Mouse (Mus musculus) kidney, postnatal 0 days (tissue): ENCODE results near the gene Trib3. TPM values are rescaled to one million over a fixed set of nuclear protein-coding genes. Genes with fewer than 3 reads are reported as not detected.

ENCODE experiments used
- ATAC-seq: fragments of 200-750 bp; cut with Nextera tagmentation; replicated peaks from 2 replicates; pipeline ENCODE4 v1.8.0; 2017; ENCODE audit warnings: low read depth, moderate number of reproducible peaks, moderate TSS enrichment, moderate library complexity; ENCODE audit not compliant: low FRiP score
- DNase-seq: peaks from one replicate; pipeline ENCODE4 v3.0.0-alpha.2; 2016; ENCODE audit warnings: low spot score
- H3K27ac ChIP-seq: fragments of 300-500 bp; sonication (generic); 2 replicates; pipeline ENCODE4 v1.5.1; 2014; ENCODE audit warnings: mild to moderate bottlenecking
- H3K27me3 ChIP-seq: fragments of 300-500 bp; sonication (generic); 2 replicates; pipeline ENCODE4 v1.6.1; 2014; ENCODE audit warnings: low read length, mixed read lengths; ENCODE audit not compliant: insufficient read depth
- H3K36me3 ChIP-seq: fragments of 300-500 bp; sonication (generic); 2 replicates; pipeline ENCODE4 v1.6.1; 2014; ENCODE audit warnings: low read length, mixed read lengths; ENCODE audit not compliant: insufficient read depth
- H3K4me1 ChIP-seq: fragments of 300-500 bp; sonication (generic); replicated peaks from 2 replicates; pipeline ENCODE4 v1.6.1; 2014; ENCODE audit warnings: antibody characterized with exemption, low read length, mixed read lengths; ENCODE audit not compliant: insufficient read depth
- H3K4me2 ChIP-seq: fragments of 300-500 bp; sonication (generic); 2 replicates; pipeline ENCODE4 v1.6.1; 2014; ENCODE audit warnings: mild to moderate bottlenecking, low read length, moderate library complexity, mixed read lengths
- H3K4me3 ChIP-seq: fragments of 300-500 bp; sonication (generic); replicated peaks from 2 replicates; pipeline ENCODE4 v1.5.1; 2014; ENCODE audit warnings: low read depth, low read length
- H3K9ac ChIP-seq: fragments of 300-500 bp; sonication (generic); 2 replicates; pipeline ENCODE4 v1.6.1; 2014; ENCODE audit warnings: low read depth, low read length
- H3K9me3 ChIP-seq: fragments of 300-500 bp; sonication (generic); replicated peaks from 2 replicates; pipeline ENCODE4 v1.6.1; 2016; ENCODE audit warnings: low read length, inconsistent platforms, mixed read lengths
- CTCF ChIP-seq: IDR thresholded peaks from 2 replicates; pipeline ENCODE4 v1.5.1; 2016; ENCODE audit warnings: antibody characterized with exemption, low read depth, mild to moderate bottlenecking, moderate library complexity
- WGBS: fragments of 180-500 bp; shearing (Covaris S2); extraction: QIAGEN DNeasy Blood & Tissue Kit; methylation state at CpG from one replicate; pipeline ENCODE4 v1.1.7; 2014; 5-methylcytosine and 5-hydroxymethylcytosine counted together
- polyA plus RNA-seq: library from polyadenylated mRNA; unstranded; fragments of >200 nt; fragmentation: Nextera tagmentation; extraction: Ambion mirVana; gene quantifications from 2 replicates; pipeline ENCODE4 v1.2.1, GENCODE M21; 2015

Gene Trib3
- polyA plus RNA-seq, 1 experiment from 2014 or later: 1.1 TPM

DNA sequence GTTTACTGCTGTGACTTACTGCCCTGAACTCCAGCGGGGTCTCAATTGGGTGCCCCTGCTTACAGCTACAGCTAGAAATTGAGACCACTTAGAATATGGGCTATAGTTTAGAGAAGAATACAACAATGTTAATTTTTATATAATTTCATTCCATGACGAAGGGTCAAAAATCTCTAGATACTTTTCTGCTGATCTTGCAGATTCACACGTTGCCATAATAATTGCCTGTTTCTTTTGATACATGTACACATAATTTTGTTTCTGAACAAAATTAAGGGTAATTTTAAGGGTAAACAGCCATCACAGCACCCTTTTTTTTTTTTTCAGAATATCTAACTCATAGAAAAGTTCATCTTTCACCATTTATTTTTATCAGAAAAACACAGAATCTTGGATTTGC lies 36.6 kb downstream of the Trib3 start:
- H3K4me2 ChIP-seq: no peak overlapping the region
- no peak overlapping the region for H3K27ac ChIP-seq
- no peaks in the 10 kb centered on the region for H3K9me3 ChIP-seq
- ATAC-seq: no peak
- peaks cover 76% of the 10 kb centered on the region for H3K36me3 ChIP-seq
- H3K4me1 ChIP-seq: no peaks in the 10 kb centered on the region
- H3K27me3 ChIP-seq: no peaks in the 10 kb centered on the region
- no peak for DNase-seq
- TF ChIP-seq CTCF: no peak
- H3K4me3 ChIP-seq: no peak overlapping the region
- WGBS: 92% methylated on average over 3 of the region's 3 CpGs
- no peak overlapping the region for H3K9ac ChIP-seq

DNA sequence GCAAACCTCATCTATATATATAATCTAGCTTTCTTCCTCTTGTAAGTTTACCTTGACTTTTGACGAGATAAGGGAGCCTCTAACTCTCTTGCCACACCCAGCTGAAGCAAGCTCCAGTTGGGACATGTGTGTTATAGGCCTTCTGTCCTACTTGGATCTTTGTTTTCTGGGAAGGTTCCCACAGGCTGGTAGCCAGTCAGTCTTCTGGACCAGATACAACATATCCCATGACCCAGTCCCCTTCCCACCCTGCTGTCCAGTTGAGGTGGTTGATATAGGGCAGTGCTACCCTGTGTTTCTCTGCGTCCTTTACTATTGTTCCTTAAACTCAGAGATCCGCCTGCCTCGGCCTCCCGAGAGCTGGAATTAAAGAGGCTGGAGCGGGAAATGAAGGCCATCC lies 38.4 kb downstream of the Trib3 start:
- ATAC-seq (no peak), DNase-seq (no peak)

GRCm38 (mm10) chr2:152303781-152304180 lies 40.1 kb downstream of the Trib3 start:
- DNase-seq: peak; percentile 2
- no peaks in the 10 kb centered on the region for H3K9me3 ChIP-seq
- 51% methylated on average over 5 of the region's 5 CpGs for WGBS
- no peak overlapping the region for H3K27ac ChIP-seq
- no peak for TF ChIP-seq CTCF
- no peak overlapping the region for H3K4me2 ChIP-seq
- no peaks in the 10 kb centered on the region for H3K4me1 ChIP-seq
- H3K27me3 ChIP-seq: no peaks in the 10 kb centered on the region
- ATAC-seq: no peak
- no peak overlapping the region for H3K9ac ChIP-seq
- H3K36me3 ChIP-seq: peaks cover 53% of the 10 kb centered on the region
- no peak overlapping the region for H3K4me3 ChIP-seq

More for the DNA sequence above, 38.4 kb downstream of the Trib3 start:
- H3K36me3 ChIP-seq: peaks cover 66% of the 10 kb centered on the region
- no peaks in the 10 kb centered on the region for H3K9me3 ChIP-seq
- no peak for TF ChIP-seq CTCF
- H3K4me3 ChIP-seq: no peak overlapping the region
- H3K27ac ChIP-seq: no peak overlapping the region
- H3K4me2 ChIP-seq: no peak overlapping the region
- 96% methylated on average over 6 of the region's 6 CpGs for WGBS
- H3K4me1 ChIP-seq: no peaks in the 10 kb centered on the region
- no peaks in the 10 kb centered on the region for H3K27me3 ChIP-seq
- H3K9ac ChIP-seq: no peak overlapping the region

DNA sequence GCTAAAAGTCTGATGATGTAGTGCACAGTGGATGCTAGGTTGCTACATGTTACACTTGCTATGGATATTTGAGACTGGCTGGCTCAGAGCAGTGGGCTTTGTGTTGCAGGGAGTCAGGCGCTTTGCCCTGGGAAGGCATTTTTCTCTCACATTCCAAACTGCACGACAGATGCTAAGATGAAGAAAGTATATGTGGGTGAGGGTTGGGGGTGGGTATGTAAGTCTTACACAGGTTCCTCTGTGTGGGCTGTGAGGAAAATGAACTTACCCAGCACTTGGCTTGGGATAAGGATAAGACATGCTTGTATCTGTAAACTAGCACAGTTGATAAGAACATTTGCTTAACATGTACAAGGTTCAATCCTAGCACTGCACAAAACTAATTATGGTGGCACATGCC lies 41.0 kb downstream of the Trib3 start:
- DNase-seq (no peak), ATAC-seq (no peak)
- no peak for TF ChIP-seq CTCF
- Histone ChIP-seq H3K27ac (no peak overlapping the region), H3K36me3 (peaks cover 44% of the 10 kb centered on the region), H3K4me3 (no peak overlapping the region), H3K4me2 (no peak overlapping the region), H3K9ac (no peak overlapping the region), H3K9me3 (no peaks in the 10 kb centered on the region), H3K4me1 (no peaks in the 10 kb centered on the region), H3K27me3 (no peaks in the 10 kb centered on the region)
- WGBS: 79% methylated on average over 2 of the region's 2 CpGs

DNA sequence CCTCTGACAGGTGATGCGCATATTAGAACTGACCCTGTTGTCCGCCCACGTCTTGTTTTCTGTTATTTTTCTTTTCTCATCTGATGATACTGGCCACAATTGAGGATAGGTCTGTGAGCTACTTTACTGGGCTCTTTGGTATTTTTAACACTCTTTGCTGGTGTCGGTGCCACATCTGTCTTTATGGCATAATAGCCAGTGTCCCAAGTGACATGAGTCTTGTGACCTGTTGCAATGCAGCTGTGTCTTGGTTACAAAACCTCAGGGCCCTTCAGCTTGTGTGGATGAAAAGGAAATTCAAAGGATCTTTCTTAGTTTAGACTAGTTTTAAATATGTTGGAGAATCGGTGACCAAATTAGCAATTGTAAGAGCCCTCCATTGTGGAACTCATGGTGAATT lies 49.3 kb downstream of the Trib3 start:
- no peak for DNase-seq
- Histone ChIP-seq H3K9ac (peak overlapping the region; percentile 76), H3K4me3 (peak overlapping the region; percentile 76), H3K4me2 (peak overlapping the region; percentile 61), H3K4me1 (0 out of 2 replicates have a peak, but pooled peaks cover 6% of the 10 kb centered on the region), H3K9me3 (no peaks in the 10 kb centered on the region), H3K27me3 (no peaks in the 10 kb centered on the region), H3K27ac (no peak overlapping the region), H3K36me3 (no peaks in the 10 kb centered on the region)
- 28% methylated on average over 5 of the region's 5 CpGs for WGBS
- no peak for ATAC-seq
- TF ChIP-seq CTCF: no peak

DNA sequence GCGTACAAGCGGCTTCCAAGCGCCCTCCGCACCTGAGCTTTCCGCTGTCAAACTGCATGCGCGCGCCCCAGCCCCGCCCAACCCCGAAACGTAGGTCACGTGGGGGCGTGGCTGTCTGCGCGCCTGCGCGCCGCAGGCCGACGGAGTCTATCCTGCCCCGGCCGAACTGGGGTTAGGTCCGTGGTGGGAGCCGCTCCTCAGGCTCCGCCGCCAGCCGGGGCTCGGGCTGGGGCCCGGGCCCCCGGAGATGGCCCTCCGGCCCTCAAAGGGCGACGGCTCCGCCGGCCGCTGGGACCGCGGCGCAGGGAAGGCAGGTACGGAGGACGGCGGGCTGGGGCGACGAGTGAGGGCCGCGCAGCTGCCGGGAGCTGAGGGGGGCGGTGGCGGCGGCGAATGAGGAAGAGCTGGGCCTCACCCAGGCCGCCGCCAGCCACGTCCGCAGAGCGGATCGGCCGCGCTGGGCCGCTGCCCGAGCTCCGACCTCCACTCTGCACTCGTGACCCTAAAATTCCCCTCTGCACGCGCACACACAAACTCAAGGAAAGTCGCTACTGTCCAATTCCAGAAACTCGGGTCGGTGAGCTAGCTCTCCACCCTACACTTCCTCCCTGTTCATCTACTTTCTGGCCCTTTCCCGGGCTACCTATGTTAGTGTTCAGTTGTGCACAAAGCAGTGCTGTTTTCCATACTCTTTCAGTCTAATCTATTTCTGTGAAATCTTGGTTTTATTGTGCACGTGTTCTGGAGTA lies 49.9 kb downstream of the Trib3 start, which contains the start of gene Tbc1d20:
Gene Tbc1d20, plus strand, starts transcription at position 102 of the 749 bp plus-strand sequence.
- no peak for TF ChIP-seq CTCF
- Histone ChIP-seq H3K4me2 (peak within 1 kb of the TSS; percentile 61), H3K27me3 (no peaks in the 10 kb centered on the region), H3K27ac (peak within 1 kb of the TSS; percentile 82), H3K9ac (peak within 1 kb of the TSS; percentile 76), H3K36me3 (no peaks in the 10 kb centered on the region), H3K4me3 (peak within 1 kb of the TSS; percentile 76), H3K9me3 (no peaks in the 10 kb centered on the region), H3K4me1 (0 out of 2 replicates have a peak, but pooled peaks cover 6% of the 10 kb centered on the region)
- DNase-seq (peak; percentile 92), ATAC-seq (peak; percentile 97)
- WGBS: under 1% methylated on average over 63 of the region's 70 CpGs
